Mouse (Mus musculus): ENCODE data around the gene Ryr1.

- no peak for TF ChIP-seq EP300 (IDR thresholded peaks at IDR 0.05; ENCODE audit: low read depth)
- peak; percentile 68 for TF ChIP-seq CTCF (IDR thresholded peaks at IDR 0.05; ENCODE audit: low read depth)
Observed at GRCm38 (mm10) chr7:29128725-29129124, 3.7 kb upstream of the Ryr1 start.
